Mouse (Mus musculus) fibroblast of lung, adult 2 months (primary cell): ENCODE results near the gene Zfp110.

Source experiments
- DNase-seq: peaks from one replicate; pipeline ENCODE4 v3.0.0-alpha.2; 2011; ENCODE audit warnings: low read depth

The Zfp110 gene

DNA sequence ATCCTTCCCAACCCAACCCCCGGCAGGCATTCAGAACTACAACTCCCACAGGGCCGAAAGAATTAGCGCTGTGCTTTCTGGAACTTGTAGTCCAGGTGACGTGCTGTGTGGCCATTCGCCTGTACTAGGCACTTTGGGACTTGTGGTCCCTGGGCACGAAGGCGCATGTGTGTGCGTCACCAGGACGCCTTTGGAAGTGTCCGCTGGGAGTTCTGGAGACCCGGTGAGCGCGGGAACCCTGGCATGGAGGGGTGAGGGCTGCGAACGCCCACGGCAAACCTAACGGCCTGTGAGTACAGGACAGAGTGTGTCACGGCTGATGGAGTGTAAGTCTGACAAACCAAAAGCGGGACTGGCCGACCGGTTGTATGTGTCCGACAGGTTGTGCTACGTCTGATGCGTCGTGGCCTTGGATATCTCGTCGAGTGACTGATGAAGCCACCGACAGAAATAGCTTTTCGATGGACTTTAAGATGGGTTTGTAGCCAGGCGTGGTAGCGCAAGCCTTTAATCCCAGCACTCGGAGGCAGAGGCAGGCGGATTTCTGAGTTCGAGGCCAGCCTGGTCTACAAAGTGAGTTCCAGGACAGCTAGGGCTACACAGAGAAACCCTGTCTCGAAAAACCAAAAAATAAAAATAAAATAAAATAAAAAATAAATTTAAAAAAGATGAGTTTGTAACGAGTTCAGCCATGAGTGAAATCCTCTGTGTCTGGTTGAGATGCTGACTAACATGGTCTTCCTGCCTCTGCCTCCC is 63.3 kb downstream of the Zfp110 start, which contains the start of gene Zscan22:
TSS of gene Zscan22 (plus strand) at position 161 of the 756 bp plus-strand sequence.
- DNase-seq, result peak; percentile 90
